Comparison of ENCODE assay signal across 9 mouse cellular contexts in the genomic region with DNA sequence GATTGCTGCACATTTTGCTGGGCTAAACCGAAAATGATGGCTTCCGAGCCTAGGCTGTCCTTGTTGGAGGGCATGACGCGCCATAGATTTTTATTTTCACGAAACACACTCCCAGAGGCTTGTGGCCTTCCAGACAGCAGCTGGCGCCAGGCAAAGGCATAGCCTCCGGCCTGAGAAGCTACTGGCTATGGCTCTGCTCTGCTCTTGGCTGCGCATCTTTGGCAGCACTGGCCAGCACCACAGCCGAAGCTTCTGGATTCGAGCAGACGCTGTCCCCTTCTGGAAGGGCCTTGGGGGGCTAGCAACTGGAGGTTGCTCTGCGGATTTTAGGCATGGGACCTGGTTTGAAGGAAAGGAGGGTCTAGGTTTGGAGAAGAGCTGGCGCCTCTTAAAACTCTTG. TPM values are rescaled to one million over a fixed set of nuclear protein-coding genes. Genes with fewer than 3 reads are reported as not detected.
DNase-seq lines count a peak whose midpoint lies in the region; ATAC-seq and TF ChIP-seq lines count a peak whose summit lies in the region.
"Had no signal": no experiment of that assay in that cellular context is flagged by ENCODE, and none has a peak within 500 bp of the region (broad histone marks: within the 10 kb centered on the region; RNA-seq: fewer than 3 reads in every experiment).

No protein-coding gene starts in this region.

- H3K36me3 ChIP-seq in embryonic facial prominence, embryonic 13.5 days = no peaks in the 10 kb centered on the region
- H3K36me3 ChIP-seq in intestine, postnatal 0 days (ENCODE audit: control insufficient read depth, insufficient read depth) = no peaks in the 10 kb centered on the region
- H3K36me3 ChIP-seq in midbrain, embryonic 14.5 days (ENCODE audit: control insufficient read depth, insufficient read depth, low read length) = no peaks in the 10 kb centered on the region

- H3K27me3 ChIP-seq in embryonic facial prominence, embryonic 13.5 days = peaks cover 79% of the 10 kb centered on the region
- peaks cover 32% of the 10 kb centered on the region for H3K27me3 ChIP-seq in intestine, postnatal 0 days (replicated peaks; ENCODE audit: control insufficient read depth, insufficient read depth, low read length)
- H3K27me3 ChIP-seq in midbrain, embryonic 14.5 days (ENCODE audit: control insufficient read depth, insufficient read depth, low read length) = no peaks in the 10 kb centered on the region; the same call in 1 of the 2 replicates

- peak; percentile 8 for DNase-seq in kidney, postnatal 10 days
- no peak for DNase-seq in kidney, adult 9 months
- peak; percentile 59 for DNase-seq in midbrain, embryonic 14.5 days
- DNase-seq in ovary, postnatal 14 days (ENCODE audit: low spot score) = no peak
- DNase-seq in gastrocnemius, postnatal 36 days = no peak

- ATAC-seq in embryonic facial prominence, embryonic 13.5 days (ENCODE audit: insufficient number of reproducible peaks, insufficient read depth, low FRiP score, low TSS enrichment, low read depth) = no peak
- no peak for ATAC-seq in intestine, postnatal 0 days
- ATAC-seq in midbrain, embryonic 14.5 days (ENCODE audit: low FRiP score, low TSS enrichment) = no peak
- no peak for ATAC-seq in megakaryocyte progenitor cell, adult 5-6 weeks (replicated peaks; ENCODE audit: poor library complexity)

- H3K4me2 ChIP-seq in embryonic facial prominence, embryonic 13.5 days = peak overlapping the region; percentile 94
- peak overlapping the region; percentile 60; the same call in 1 of the 2 replicates for H3K4me2 ChIP-seq in intestine, postnatal 0 days (replicated peaks; ENCODE audit: low read depth)
- peak overlapping the region; percentile 60 for H3K4me2 ChIP-seq in midbrain, embryonic 14.5 days (ENCODE audit: low read length)

- WGBS in embryonic facial prominence, embryonic 13.5 days = 11% methylated on average over 13 of the region's 13 CpGs
- WGBS in intestine, postnatal 0 days = 24% methylated on average over 13 of the region's 13 CpGs
- 9% methylated on average over 13 of the region's 13 CpGs for WGBS in midbrain, embryonic 14.5 days

- intact Hi-C loops in gastrocnemius, postnatal 36 days (cut with DNase I) = no loop called here

- H3K9ac ChIP-seq in embryonic facial prominence, embryonic 13.5 days = no peak overlapping the region
- H3K9ac ChIP-seq in intestine, postnatal 0 days (ENCODE audit: low read depth, low read length) = no peak overlapping the region
- peak overlapping the region; percentile 41 for H3K9ac ChIP-seq in midbrain, embryonic 14.5 days (replicated peaks; ENCODE audit: low read length)

- H3K27ac ChIP-seq in embryonic facial prominence, embryonic 13.5 days = no peak overlapping the region
- H3K27ac ChIP-seq in intestine, postnatal 0 days (ENCODE audit: low read depth, low read length) = no peak overlapping the region
- H3K27ac ChIP-seq in midbrain, embryonic 14.5 days (replicated peaks; ENCODE audit: low read depth, low read length) = peak overlapping the region; percentile 50; the same call in 1 of the 2 replicates

- TF ChIP-seq CTCF in intestine, postnatal 0 days (IDR thresholded peaks at IDR 0.05; ENCODE audit: low read depth) = no peak

- H3K4me3 ChIP-seq in embryonic facial prominence, embryonic 13.5 days = peak overlapping the region; percentile 51
- no peak overlapping the region for H3K4me3 ChIP-seq in intestine, postnatal 0 days (ENCODE audit: low read depth, low read length)
- peak overlapping the region; percentile 48 for H3K4me3 ChIP-seq in midbrain, embryonic 14.5 days (replicated peaks; ENCODE audit: low read depth, low read length)

- no peaks in the 10 kb centered on the region for H3K9me3 ChIP-seq in embryonic facial prominence, embryonic 13.5 days
- H3K9me3 ChIP-seq in intestine, postnatal 0 days (ENCODE audit: control insufficient read depth) = no peaks in the 10 kb centered on the region
- no peaks in the 10 kb centered on the region for H3K9me3 ChIP-seq in midbrain, embryonic 14.5 days (ENCODE audit: control insufficient read depth, low read length)

- H3K4me1 ChIP-seq in embryonic facial prominence, embryonic 13.5 days = peaks cover 20% of the 10 kb centered on the region
- H3K4me1 ChIP-seq in intestine, postnatal 0 days (replicated peaks; ENCODE audit: control insufficient read depth, insufficient read depth, low read length) = no peaks in the 10 kb centered on the region
- H3K4me1 ChIP-seq in midbrain, embryonic 14.5 days (ENCODE audit: control insufficient read depth, insufficient read depth, low read length) = peaks cover 23% of the 10 kb centered on the region

RNA-seq across cellular contexts. Expression of a gene that starts 0.3 kb away (rescaled TPM):
- polyA plus RNA-seq in embryonic facial prominence, embryonic 13.5 days (2015; fragmentation: Nextera tagmentation; extraction: Ambion mirVana) = 1.4 and 3.7 TPM in 2 replicates
- 0.26 and 0.63 TPM in 2 replicates for polyA plus RNA-seq in intestine, postnatal 0 days (2015; fragmentation: Nextera tagmentation; extraction: Ambion mirVana)
- 6.7 and 7.7 TPM in 2 replicates for polyA plus RNA-seq in midbrain, embryonic 14.5 days (2014; fragmentation: Nextera tagmentation; extraction: Ambion mirVana)
- not detected for total RNA-seq in gastrocnemius, postnatal 36 days (2021)
- total RNA-seq in megakaryocyte progenitor cell, adult 5-6 weeks (2015) = not detected in 2 replicates
- total RNA-seq in megakaryocyte progenitor cell, adult 5-6 weeks (2017) = 0.25 TPM in 1 of 2 replicates, not detected in the other
- total RNA-seq: hematopoietic stem cell, adult 5-6 weeks had no signal

Comparison
In these comparisons a context has a peak if more than half of its experiments do, and no peak if none do; other contexts are left out.
1. DNase-seq: peak in kidney, postnatal 10 days (single experiment) and midbrain, embryonic 14.5 days (single experiment); none in kidney, adult 9 months (single experiment), ovary, postnatal 14 days (single experiment) and gastrocnemius, postnatal 36 days (0 of 2).
2. Peak in every context shown above with its lines, with median percentiles within 50 percentile points of each other: H3K4me2 ChIP-seq.